In genomic region chr13:31304286-31304865, GRCm38 (mm10) we compare ENCODE assay signal across 10 mouse cellular contexts.
"Had no signal": no experiment of that assay in that cellular context is flagged by ENCODE, and none has a peak within 500 bp of the region (broad histone marks: within the 10 kb centered on the region; RNA-seq: fewer than 3 reads in every experiment).

No protein-coding gene starts in this region.

- H3K27me3 ChIP-seq: neural tube, embryonic 15.5 days had no signal

- H3K4me1 ChIP-seq: limb, embryonic 10.5 days had no signal

- H3K9me3 ChIP-seq: limb, embryonic 10.5 days; neural tube, embryonic 15.5 days had no signal

- ATAC-seq: hindbrain, postnatal 0 days had no signal

- H3K36me3 ChIP-seq: limb, embryonic 10.5 days; neural tube, embryonic 15.5 days had no signal

- DNase-seq: kidney, adult 18-20 months; kidney, postnatal 10 days; lung, postnatal 14 days; midbrain, embryonic 14.5 days; thymus, postnatal 4 days had no signal

- H3K9ac ChIP-seq: neural tube, embryonic 15.5 days had no signal

- H3K4me3 ChIP-seq: limb, embryonic 10.5 days; myocyte; neural tube, embryonic 15.5 days had no signal

- H3K27ac ChIP-seq: hindbrain, postnatal 0 days; limb, embryonic 10.5 days; neural tube, embryonic 15.5 days had no signal

- H3K4me2 ChIP-seq: liver, embryonic 11.5 days; neural tube, embryonic 15.5 days had no signal
